Mouse (Mus musculus) heart, adult 18-20 months (tissue): ENCODE data around the gene Pgm1. TPM values are rescaled to one million over a fixed set of nuclear protein-coding genes. Genes with fewer than 3 reads are reported as not detected.

ENCODE experiments used
- DNase-seq, 2 experiments: peaks; one replicate each; pipeline ENCODE4 v3.0.0; 2021 to 2022; ENCODE audit warnings: mixed read lengths in 1 of 2
- total RNA-seq, 2 experiments: library from RNA; stranded (reverse); gene quantifications; 2 replicates each; pipeline ENCODE4 v1.2.3; 2021

Pgm1 gene
- total RNA-seq, 2 experiments from 2014 or later = 219 to 241 TPM

DNA sequence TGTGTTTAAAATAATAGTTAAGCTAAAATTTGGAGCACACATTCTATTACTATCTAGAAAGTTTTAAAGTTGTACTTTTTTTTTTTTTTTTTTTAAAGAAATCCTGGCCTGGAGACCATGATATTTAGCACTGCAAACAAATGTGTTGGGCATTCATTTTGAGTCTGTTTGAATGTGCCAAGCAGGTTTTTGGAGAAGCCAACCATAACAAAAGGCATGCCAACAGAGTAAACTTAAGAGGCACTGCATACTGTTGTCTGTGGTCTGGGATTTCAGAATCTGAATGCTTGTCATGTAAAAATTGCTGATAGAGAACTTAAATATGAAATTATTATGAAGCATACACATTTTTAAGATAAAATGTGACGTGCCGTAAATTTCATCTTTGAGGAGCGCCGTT, 28.0 kb downstream of the Pgm1 start:
- no peak for DNase-seq

DNA sequence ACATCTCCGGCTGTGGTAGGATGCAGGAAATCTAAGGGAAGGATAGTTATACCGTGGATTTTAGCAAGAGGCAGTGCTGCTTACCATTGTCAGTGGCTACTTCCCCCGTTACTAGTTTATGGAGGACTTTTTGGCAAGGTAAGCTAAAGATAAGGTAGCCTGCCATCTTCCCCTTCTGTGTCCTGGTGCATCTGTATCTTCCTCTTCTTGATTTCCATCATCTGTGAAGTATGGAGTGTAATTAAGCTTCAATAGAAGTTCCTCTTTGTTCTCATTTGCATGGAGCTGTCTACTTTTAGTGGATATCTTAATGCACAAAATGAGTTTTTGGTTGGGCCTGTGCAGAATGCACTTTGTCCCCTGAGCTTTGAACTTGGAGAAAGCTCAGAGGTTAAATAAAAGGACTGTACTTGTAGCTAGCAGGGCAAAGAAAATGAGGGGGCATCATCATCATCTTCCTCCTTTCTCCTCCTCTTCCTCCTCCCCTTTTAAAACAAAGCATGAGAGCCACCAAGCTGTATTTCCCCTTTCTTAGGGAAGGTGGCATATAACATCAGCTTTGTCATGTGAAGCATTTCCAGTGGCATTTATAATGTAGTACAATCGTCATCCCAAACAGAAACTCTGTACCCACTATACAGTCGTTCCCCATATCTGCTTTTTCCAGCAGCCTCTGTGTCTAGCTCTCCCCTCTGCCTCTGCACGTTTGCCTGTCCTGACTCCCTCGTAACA, 29.0 kb downstream of the Pgm1 start:
- DNase-seq = no peak

DNA sequence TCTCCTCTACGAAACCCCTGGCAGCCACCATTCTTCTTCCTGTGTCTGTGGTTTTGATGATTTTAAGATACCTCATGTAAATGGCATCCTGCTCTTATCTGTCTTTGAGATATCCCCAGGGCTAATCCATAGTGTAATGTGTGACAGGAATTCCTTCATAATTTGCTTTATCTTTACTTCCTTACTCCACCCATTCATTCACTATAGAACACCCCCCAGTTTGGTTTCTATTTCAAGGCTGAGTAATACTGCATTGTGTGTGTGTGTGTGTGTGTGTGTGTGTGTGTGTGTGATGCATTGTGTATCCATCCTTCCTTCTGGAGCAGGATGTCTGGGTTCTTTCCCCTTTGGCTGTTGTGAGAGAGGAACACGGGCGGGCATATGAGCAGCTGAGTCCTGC, 30.1 kb downstream of the Pgm1 start:
- DNase-seq = no peak

- DNase-seq = no peak
Measured at GRCm38 (mm10) chr4:99966555-99966954, 37.3 kb downstream of the Pgm1 start.

DNA sequence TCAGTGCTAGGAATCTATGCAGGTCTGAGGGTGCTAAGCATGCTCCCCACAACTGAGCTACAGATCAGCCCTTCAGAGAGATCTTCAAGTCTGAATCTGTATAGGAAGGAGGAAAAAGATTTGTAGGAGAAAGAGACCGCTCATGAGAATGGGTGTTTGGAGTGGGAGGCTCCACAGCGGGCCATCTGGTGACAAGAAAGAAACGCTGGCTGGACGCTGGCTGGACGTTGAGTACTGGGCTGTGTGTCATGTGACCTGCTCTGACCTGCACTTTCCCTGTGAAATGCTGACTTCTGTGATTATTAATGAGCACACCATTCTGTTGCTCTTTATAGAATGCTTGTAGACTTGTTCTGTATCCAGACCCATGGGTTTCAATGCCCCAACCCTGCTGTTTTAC, 40.1 kb downstream of the Pgm1 start:
- DNase-seq = peak; percentile 60 to 76

DNA sequence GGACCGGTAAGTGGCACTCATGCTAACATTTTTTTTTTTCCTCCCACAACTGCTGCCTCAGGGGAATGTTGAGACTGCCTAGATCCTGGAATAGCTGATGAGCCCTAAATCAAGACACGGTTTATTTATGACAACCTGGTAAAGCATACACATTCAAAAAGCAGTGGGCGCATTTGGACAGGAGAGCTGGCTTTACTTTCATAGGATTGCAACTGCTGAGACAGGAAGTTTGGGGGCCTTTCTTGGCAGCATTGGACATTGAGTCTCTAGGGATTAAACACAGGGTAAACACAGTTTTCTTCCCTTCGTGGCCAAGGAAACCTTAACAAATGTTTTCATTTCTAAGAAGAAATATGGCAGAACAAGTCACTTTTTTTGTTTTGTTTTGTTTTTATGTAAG, 40.9 kb downstream of the Pgm1 start:
- DNase-seq = peak; percentile 44 to 56

DNA sequence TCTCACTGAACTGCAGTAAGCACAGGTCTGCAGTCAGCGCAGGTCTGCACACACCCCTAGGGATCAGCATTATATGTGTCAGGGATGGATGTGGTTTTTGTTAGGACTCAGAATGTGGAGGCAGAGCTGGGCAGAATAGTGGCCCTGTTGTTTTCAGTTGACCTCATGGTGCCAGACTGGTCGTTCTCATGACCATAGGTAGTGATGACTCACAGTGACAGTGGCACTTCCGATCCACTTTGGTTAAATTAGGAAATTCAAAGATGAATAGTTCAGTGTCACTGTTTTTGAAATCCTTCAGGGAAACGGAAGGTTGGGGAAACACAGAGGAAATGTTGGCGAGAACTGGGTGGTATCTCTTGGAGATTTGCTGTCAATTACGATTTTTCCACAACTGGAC, 43.7 kb downstream of the Pgm1 start:
- DNase-seq = no peak

GRCm38 (mm10) chr4:99973931-99974330, 44.7 kb downstream of the Pgm1 start:
- peak; percentile 57 to 70 for DNase-seq

- no peak for DNase-seq
Measured at GRCm38 (mm10) chr4:99974375-99974774, 45.2 kb downstream of the Pgm1 start.

DNA sequence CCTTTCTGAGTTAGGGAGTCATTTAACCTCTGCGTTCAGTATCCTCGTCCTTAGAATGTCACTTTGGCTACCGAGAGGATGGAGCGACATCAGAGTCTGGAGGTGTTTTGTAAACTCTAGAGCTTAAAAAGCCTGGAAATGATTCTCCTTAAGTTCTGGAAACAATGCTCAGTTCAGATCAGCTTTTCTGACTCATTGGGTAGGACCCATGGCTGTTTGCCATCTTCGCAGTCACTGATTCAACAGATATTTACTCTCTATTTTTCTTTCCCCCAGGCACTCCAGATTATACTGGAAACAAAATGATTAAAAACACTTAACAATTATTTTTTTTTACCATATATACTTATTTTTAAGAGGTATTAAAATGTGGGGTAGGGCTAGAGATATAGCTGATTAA, 50.1 kb downstream of the Pgm1 start:
- no peak for DNase-seq

DNA sequence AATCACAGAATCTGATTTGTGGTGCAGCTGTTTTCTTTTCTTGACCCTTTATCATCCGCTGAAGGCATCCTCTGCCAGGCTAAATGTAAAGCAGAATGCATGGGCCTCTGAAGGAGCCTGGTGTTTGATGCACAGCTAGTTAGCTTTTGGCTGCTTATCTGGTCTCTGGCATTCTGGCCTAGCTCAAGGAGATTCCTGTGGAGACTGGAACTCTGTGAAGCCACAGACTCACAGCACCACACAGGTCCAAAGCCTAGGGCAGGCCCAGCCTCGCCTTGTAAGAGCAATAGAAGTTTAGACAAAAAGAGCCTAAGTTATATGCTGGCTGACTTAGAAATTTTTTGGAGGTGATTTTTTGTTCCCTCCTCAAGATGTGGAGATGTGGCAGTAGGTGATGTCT, 52.0 kb downstream of the Pgm1 start:
- DNase-seq = no peak

- DNase-seq = no peak
Measured at GRCm38 (mm10) chr4:99983652-99984368, 54.6 kb downstream of the Pgm1 start.

DNA sequence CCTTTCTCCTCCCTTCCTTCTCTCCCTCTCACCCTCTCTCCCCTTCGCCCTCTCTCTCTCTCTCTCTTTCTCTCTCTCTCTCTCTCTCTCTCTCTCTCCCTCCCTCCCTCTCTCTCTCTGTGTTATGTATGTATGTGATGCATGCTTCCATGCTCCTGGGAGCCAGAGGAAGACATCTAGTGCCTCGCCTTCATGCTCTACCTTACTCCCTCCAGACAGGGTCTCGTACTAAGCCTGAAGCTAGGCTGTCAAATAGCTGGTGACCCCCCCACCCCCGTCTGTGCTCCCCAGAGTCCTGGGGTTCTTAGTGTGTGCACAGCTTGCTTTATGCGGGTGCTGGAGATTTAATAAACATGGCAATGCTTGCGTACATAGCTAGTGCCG, 55.1 kb downstream of the Pgm1 start:
- DNase-seq = no peak

DNA sequence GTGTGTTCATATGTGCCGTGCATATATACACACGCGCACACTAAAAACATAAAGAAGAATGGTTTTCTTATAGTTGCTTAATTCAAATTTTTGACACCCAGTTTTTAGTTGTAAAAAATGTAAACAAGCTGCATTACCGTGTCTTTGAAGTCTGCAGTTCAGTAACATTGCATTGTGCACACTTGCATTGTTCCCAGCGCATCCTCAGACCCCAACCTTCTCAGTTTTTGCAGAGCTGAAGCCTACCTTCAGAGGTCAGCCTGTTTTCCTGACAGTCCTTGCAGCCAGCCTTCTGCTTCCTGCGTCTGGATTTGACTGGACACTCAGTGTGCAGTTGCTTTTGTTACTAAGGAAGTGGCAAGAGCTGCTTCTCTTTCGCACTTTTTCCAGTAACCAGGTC, 55.9 kb downstream of the Pgm1 start:
- no peak for DNase-seq

DNA sequence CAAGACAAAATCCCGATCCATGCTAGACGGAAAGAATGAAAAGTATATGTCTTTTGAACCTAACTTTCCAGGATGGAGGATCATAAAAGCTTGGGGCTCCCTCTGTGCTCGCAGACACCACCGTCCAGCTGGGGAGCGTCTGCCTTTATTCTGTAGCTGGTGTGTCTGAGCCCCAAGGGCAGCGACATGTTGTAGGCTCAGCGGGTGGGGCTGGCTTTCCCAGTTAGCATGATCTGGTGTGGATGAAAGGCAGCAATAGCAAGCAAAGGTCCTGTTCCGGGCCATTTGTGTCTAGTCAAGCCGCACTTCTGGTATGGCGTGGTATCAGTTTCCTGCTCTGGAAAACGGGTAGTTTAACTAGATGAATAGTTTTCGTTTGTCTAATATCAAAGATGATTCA, 56.4 kb downstream of the Pgm1 start:
- DNase-seq = no peak

DNA sequence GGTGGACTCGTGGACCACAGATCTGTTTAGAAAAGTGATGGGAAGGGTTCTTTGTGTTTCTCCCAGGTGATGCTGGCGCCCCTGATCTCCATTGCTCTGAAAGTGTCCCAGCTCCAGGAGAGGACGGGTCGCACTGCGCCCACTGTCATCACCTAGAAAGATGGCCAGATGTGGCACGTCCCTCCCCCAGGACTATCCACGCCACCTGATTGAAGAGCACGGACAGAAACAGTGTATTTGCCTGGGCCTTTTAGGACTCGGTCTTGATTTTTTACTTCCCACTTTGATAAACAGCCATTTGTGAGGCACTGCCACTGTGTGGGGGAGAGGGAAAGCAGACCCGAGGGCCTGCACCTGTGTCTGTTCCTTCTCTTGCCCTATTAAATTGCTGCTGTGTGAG, 57.4 kb downstream of the Pgm1 start:
- no peak for DNase-seq

DNA sequence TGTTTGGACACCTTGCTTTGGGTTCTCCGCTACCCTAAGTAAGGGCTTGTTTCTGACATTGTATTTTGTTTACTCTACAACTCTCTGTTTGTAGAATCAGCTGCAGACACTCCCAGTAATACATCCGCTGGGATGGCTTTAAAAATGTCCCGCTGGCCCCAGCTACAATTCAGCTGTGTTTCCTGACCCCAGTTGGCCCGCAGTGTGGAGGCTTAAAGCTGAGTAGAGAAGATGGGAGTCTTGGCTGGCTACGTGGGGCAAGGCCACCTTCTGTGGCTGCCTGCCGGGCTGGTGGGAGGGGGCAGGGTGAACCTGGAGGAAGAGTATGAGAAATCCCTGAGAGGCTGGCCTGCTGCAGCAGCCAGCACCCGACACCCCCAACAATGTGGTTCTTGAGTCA, 59.6 kb downstream of the Pgm1 start:
- DNase-seq = no peak

GRCm38 (mm10) chr4:100000971-100001370, 71.8 kb downstream of the Pgm1 start:
- DNase-seq = no peak

- peak in 1 of 2 experiments; percentile 0 for DNase-seq
Measured at GRCm38 (mm10) chr4:100001806-100002205, 72.6 kb downstream of the Pgm1 start.

DNA sequence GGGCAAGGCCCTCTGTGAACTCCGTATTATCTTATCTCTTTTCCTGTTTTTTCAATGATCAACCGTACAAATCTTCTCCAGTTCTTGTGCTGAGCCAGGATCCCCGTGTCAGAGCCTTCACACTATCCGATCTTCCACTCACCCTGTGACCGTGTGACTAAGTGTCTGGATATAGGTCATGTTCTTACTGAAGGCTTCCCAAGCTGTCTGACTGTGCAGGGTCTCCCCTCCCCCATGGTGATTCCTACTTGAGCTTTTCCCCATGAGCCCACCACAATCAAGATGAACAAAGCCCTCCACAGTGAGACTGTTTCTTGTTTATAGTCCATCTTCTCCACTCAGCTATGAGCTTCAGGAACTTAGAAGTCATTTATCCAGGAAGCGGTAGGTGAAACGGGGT, 78.5 kb downstream of the Pgm1 start:
- DNase-seq = peak in 1 of 2 experiments; percentile 2

GRCm38 (mm10) chr4:100008371-100009090, 79.3 kb downstream of the Pgm1 start:
- DNase-seq = peak; percentile 76 to 77

DNA sequence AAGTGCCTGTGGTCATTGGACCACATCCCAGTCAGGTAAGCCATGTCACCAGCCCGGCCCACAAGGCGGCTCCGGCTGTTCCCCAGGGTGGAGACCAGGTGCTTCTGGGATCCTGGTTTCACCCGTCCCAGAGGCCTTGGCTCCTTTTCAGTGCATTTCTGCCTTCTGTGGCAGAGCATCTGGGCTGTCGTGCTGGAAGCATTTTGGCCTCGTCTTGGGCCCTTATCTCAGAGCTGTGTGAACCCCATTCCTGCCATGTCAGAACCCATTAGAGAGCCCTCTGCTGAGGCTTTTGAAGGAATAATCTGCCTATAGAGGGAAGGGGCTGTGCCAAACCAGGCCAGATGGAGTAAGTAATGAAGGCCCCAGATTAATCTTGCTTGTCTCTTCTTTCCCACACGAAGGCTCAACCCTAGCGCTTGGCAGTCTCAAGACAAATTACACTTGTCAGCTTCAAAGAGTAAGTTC, 80.0 kb downstream of the Pgm1 start:
- peak in 1 of 2 experiments; percentile 19 for DNase-seq

GRCm38 (mm10) chr4:100010916-100011315, 81.7 kb downstream of the Pgm1 start:
- DNase-seq = peak; percentile 23 to 25
